Mouse (Mus musculus) MN1 (cell line): ENCODE measurements around the gene Nanog.
A peak's percentile ranks its signal among the peaks of the same experiment; 100 is the strongest.
"Not testable (repeated sequence)": the region's sequence is repeated elsewhere in the genome, so short reads cannot be mapped to it uniquely, and the experiment has no call there.

ENCODE experiments used
- DNase-seq: peaks from one replicate; pipeline ENCODE4 v3.0.0-alpha.2; 2016; ENCODE audit warnings: low spot score

Gene Nanog

DNA sequence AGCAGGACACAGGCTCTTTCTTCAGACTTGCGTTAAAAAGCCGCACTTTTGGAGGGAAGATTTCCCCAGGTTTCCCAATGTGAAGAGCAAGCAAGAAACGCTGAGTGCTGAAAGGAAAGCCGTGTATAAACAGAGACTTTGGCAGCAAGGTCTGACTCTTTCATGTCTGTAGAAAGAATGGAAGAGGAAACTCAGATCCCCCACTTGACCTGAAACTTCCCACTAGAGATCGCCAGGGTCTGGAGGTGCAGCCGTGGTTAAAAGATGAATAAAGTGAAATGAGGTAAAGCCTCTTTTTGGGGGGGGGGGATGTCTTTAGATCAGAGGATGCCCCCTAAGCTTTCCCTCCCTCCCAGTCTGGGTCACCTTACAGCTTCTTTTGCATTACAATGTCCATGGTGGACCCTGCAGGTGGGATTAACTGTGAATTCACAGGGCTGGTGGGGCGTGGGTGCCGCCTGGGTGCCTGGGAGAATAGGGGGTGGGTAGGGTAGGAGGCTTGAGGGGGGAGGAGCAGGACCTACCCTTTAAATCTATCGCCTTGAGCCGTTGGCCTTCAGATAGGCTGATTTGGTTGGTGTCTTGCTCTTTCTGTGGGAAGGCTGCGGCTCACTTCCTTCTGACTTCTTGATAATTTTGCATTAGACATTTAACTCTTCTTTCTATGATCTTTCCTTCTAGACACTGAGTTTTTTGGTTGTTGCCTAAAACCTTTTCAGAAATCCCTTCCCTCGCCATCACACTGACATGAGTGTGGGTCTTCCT is at the start of gene Nanog:
Nanog (plus strand) TSS at position 454 of the 765 bp plus-strand sequence.
- DNase-seq: no peak

DNA sequence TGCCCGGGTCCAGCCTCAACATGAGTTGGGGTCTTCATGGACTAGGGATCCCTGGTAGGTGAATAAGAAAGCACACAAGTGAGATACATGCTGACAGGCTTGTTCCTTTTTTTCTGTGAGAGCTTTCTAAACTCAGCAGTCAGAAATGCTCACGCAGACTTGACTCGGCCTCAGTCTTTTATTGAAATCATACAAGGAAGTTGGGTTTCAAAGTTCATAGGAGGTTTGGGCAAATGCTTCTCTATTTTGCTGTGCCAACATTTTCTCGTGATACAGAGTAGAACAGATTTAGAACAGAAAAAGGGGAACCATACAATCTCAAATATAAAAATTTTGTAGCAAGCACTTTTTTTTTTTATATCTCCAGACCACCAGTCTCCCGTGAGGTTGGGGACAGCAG is 49.7 kb upstream of the Nanog start:
- DNase-seq: no peak

DNA sequence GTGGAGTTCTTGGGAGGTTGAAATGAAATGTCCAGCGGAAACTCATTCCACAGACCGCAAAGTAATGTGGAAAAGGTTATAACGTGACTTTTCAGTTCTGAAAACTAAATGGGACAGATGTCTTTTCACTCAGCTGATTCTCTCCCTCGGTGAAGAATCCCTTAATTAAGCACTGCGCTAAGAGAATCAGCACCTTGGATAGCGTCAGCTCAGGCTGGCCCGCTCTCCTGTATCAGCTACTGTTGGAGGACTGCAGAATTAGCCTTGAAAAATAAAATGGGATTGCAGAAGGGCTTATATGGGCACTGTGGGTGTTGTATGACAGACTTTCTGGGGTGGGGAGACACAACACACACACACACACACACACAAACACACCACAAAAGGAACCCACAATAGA is 47.7 kb upstream of the Nanog start:
- DNase-seq: no peak

DNA sequence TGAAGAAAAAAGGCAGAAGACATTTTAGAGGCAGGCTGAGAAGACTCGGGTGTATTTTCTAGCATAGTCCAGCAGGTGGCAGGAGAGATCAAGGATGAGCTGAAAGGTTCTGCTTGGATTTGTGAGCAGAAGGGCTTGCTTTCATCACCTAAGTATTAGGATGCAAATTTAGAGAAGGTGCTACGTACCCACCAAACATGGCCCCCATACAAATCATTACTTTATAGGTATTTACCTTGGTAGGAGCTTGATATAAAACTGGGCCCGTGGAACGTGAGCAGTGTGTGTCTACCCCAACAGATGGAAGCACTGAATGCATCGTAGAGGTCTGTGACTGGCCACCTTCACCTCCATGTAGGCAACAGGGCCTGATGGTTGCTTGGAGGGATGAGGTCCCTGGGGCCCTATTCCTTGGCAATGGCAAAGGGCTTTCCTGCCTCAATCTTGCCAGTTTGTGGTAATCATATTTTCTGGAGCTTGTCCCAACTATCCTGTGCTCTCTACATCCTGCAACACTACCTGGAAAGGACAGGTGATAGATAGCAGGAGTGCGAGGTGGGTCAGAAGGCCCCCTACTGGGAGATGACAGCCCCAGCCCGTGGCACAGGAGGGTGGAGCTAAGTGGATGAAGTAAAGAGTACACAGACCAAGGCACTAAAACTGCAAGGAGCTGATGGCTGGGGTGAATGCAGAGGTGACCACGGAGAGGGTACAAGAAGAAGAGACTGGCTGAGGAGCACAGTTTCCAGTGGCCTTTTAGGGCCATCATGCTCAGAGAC is 46.5 kb upstream of the Nanog start:
- DNase-seq: peak; percentile 73

DNA sequence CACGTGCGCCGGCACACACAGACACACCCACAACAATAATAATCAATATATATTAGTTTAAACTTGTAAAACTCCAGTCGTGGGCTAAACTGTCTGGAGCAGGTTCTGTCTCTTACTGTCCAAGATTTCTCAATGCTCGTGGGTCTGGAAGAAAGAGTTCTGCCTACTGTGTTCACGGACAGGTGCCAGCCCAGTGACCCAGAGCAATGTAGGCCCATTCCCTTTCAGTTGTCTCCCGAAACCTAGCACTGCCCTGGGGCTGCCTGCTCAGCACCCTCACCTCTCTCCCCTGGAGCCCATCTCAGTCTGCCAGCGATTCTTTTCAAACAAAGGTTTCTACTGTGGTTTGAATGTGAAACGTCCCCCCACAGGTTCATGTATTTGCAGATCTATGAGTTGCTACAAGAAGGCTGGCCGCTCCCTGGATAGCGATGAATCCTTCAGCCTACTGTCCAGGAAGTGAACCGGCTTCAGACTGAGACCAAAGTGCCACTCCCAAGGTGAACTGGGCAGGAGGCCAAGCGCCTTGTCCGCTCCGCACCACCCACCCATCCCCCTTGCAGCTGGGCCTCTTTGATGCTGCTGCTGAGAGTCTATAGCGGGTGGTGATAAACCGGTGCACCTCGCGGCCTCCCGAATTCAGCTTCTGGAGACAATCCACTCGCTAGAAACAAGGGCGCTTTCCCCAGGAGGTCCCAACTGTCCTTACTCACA is 44.6 kb upstream of the Nanog start:
- peak; percentile 80 for DNase-seq

DNA sequence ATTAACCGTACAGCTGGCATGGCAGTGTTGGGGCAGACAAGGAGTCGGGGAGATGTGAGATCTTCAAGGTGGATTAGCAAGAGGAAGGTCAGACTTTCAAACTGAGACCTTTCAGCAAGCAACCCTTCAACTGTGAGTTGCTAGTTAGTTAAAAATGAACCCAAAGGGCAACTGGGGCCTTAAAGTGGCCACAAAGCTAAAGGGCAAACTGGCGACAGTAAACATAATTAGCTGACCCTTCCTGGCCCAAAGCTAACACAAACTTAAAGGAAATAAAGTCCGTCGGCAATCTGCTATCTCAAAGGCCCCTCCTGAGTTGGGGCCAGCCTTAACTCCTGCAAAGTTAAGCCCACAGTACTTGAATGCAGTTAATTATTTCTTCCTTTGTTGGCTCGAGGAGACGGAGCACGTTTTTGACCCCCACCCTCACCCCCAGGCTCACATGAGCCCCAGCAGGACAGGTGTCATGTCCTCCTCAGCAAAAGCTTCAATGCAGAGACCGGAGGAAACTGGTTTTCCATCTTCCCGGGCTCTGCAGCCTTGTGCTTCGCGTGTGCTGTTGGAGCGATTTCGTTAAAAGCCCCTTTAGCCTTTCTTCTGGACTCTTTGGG is 43.6 kb upstream of the Nanog start:
- no peak for DNase-seq

DNA sequence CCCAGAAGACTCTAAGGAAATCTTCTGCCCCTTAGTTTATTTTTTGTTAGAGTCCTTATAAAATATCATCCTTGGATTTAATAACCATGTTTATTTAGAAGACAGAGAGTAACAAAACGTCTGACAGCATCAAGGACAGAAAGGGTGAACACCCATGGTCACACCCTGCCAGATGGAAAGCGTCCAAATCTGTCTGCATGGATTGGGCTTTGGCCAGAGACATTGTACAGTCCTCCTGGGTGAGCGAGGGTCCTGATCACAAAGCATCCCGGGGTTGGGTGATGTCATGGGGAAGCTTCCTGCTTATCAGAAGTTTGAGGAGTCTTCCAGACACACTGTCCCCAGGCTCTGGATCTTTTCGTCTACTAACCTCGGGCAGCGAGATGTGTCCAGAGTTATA is 41.4 kb upstream of the Nanog start:
- DNase-seq: peak; percentile 76

DNA sequence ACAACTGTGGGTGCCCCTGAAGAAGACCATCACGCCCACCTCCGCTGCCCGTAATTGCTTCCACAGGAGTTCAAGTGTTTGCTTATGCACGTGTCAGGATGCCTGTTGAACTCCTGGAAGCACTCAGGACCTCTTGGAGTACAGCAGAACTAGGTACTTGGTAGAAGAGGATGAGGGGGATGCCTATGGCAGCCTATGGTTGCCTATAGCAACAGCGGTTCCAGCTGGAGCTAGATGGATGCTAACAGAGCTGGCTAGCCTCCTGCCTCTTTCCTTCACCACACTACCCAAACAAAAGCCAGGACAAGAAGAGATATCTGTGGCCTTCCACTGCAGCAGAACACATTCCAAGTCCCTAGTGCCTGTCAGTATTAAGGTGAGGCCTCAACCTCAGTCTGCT is 39.6 kb upstream of the Nanog start:
- DNase-seq: no peak

DNA sequence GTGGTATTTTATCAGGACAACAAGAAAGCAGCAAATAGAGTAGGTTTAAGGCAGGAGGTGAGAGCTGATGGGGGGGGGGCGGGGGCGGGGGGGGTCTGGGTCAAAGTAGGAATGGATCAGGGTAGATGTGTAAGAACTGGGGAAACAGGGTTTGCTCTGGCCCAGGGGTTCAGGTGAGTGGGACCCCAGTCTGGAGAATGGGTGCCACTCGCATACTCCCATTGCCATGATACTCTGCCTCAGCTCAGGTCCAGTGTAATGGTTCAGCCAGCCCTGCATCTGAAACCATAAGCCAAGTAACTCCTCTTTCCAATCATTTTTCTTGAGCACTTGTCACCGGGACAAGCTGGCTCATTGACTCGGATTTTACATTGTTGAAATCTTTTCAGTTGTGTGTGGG is 38.5 kb upstream of the Nanog start:
- DNase-seq: no peak

DNA sequence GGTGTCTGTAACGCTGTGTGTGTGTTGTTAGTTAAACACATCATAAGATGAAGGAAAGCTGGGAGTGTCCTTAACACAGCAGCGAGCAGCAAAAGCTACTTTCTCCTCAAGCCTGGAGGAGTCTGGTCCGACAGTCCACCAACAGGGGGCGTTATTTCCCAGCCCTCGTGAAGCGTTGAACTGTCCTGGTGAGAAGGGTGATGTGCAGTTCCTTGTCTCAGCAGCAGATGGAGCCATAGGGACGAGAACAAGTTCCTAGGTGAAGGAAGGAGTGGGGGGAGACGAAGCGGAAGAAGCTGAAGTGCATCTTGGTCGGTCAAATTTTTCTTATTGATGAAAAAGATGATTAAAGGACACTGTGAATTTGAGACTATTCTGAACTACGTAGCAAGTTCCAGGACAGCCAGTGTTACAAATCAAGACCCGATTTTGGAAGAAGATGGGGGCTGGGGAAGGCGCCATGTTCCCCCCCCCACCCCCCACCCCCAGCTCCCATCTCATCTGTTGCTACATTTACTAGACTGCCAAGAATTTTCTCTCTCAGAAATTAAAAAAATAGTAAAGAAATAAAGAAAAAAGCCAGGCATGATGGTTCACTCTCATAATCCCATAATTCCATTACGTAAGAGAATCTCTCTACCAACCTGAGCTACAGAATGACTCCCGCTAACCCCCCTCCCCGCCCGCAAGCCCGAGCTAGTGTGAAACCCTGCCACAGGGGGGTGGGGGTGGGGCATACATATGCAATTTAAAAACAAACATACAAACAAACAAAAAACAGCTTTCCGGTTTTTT is 37.7 kb upstream of the Nanog start:
- peak; percentile 93 for DNase-seq

DNA sequence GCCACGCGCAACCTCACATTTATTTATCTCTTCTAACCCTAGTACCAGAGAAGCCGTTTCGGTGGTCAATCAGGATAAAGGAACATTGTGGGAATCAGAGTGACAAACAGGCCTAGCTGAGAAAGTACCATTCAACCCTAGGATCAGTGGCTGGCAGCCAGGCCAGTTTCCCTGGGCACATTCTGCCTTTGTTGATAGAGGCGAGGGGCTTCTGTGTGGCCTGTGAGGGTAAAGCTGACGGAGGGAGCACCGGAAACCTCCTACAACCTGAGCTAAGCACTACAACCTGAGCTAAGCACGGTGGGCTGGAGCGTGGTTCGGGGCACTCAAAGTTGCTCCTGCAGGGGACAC is 37.1 kb upstream of the Nanog start:
- DNase-seq: no peak

DNA sequence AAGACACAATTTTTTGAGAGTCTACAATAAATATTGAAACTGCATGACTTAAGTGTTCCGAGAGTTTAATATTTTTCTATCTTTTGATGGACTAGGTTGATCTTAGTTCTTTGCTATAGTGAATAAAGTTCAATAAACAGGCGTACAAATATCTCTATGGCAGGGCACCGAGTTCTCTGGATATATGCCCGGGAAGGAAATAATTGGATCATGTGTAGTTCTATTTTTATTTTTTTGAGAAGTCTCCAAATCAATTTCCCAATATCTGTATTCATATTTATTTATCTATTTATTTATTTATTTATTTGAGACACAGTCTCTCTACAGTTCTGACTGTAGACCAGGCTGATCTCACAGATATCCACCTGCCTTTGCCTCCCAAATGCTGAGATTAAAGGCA is 36.4 kb upstream of the Nanog start:
- DNase-seq: no peak

DNA sequence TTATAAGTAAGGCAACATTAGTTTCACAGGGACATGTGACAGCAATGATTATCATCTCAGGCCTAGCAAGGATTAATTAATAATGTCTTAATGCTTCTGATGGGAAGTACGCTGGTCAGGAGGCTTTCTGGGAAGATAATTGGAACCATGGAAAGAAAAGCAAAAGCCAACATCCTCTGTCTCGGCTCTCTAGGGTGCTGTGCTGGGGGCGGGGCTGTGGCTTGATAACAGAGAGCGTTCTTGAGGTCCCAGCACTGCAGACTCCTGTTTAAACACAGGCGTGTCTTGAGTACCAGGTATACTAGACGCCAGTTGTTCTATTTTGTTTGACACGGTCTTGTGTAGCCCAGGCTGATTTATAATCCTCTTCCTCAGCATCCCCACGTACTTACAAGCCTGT is 34.5 kb upstream of the Nanog start:
- no peak for DNase-seq

DNA sequence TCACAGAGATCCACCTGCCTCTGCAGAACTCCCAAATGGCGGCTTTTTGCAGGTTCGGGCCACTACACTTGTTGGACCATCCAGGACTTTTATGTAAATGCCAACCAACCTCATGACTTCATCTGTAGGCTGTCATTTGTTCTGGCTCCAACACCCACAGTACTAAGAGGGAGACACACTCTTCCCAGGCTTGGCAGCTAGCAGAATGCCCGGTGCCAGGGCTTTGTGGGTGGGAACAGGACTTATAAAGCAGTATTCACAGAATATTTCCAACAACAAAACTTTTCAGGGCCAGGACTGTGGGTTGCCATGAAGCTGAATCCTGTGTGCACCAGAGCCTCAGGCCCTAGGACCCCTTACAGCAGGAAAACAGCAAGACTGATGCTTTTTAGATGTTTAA is 24.6 kb upstream of the Nanog start:
- DNase-seq: no peak

DNA sequence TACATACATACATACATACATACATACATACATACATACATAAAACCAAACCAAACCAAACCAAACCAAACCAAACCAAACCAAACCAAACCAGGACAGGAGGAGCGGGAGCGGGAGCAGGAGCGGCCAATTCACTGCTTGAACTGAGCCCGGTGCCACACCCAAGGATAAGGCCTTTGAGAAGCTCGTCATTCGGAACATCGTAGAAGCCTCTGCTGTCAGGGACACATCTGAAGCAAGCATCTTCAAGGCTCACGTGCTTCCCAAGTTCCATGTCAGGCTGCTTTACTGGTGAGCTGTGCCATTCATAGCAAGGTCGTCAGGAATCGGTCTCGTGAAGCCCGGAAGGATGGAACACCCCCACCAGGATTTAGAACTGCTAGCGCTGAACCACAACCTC is 20.6 kb upstream of the Nanog start:
- DNase-seq: no peak

DNA sequence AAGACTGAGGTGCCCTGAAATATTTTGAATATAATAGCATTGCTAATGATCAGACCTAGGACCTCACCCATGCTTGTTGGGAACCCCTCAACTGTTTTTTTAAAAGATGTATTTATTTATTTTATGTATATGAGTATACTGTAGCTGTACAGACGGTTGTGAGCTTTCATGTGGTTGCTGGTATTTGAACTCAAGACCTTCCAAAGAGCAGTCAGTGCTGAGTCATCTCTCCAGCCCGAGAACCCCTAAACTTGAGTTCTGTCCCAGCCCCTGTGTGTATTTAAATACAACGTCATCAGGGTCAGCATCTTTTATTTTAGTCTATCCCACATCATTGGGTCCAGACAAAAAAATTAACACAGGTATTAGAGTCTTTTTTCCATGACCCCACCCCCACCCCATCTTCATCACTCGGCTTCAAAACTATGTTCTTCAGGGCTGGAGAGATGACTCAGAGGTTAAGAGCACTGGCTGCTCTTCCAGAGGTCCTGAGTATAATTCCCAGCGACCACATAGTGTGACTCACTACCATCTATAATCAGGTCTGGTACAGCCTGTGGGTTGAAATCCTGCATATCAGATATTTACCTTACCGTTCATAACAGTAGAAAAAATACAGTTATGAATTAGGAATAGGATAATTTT is 17.8 kb upstream of the Nanog start:
- DNase-seq: no peak

DNA sequence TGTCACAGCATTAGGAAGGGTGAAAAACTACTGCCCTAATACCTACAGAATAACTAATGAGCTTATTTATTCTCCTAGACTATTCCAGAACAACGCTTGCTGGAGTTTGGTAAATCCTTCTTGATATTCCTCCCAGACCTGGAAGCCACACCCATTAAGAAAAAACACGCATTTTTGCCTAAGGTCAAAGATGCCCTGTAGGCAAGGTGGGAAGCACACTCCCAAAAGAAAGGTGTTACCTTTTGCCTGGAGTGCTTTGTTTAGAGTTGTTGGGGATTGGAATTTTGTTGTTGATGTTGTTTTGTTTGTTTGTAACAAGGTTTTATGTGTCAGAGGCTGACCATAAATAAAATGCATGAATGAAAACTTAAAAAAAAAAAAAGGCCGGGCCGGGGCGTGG is 17.2 kb upstream of the Nanog start:
- no peak for DNase-seq

DNA sequence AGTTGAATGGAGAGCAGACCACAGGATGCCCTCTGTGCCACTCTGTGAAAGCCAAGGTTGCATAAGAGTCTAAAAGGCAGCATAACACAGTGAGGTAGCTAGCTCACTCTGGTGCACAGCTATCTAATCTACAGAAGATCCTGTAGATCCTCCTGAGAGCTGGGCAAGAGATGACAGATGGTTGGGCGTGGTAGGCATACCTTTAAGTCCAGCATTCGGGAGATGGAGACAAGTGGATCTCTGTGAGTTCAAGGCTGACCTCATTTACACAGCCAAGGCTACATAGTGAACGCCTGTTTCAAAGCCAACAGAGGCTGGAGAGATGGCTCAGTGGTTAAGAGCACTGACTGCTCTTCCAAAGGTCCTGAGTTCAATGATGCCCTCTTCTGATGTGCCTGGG is 11.9 kb upstream of the Nanog start:
- no peak for DNase-seq

DNA sequence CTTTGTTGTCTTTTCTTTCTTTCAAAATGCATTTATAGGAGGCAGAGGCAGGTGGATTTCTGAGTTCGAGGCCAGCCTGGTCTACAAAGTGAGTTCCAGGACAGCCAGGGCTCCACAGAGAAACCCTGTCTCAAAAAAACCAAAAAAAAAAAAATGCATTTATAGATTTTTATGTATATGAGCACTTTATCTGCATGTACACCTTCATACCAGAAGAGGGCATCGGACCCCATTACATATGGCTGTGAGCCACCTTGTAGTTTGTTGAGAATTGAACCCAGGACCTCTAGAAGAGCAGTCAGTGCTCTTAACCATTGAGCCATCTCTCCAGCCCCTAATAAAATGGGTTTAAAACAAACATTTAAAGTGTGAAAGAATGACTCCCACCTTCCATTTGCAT is 7.7 kb upstream of the Nanog start:
- not testable (repeated sequence) for DNase-seq

DNA sequence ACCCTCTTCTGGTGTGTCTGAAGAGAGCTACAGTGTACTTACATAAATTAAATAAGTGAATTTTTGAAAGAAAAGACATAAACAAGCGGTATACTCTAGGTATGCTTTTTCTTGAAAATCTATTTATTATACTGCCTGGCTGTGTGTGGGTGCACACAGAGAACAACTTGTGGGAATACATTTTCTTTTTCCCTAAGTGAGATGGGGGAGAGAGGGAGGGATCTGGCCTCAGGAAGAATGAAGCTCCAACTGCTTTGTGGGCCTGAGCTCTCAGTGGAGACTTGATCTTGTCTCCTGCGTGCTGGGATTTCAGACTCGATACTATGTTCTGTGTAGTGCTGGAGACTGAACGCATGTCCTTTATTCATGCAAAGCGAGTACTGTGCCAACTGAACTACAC is 5.5 kb upstream of the Nanog start:
- no peak for DNase-seq

DNA sequence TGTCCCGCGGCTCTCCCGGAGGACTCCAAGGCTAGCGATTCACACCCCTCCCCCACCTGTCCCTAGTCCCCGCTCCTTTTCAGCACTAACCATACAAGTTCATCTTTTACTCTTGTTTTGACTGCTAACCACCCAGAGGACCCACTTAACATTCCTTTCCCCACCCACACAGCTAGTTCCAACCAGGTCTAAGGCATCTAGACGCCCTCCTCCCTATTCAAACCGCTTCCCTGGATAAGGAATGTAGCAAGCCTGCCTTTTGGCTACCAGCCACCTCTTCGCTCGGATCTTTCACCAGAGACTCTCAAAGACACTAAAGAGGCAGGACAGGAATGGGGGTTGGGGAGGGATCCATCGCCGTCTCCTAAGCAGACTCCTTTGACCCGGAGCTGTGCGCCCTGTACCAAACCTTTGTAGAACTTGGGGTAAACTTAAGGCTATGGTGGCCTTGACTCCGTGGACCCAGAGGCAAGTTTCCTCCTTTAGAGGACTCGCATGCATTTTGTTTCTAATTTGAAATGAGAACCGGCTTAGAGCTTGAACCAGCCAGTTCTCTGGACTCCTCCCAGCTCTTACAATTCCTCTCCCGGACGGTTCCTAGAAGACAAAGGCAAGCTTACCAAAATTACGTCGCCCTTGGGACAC is 4.7 kb upstream of the Nanog start:
- peak; percentile 66 for DNase-seq
